Mouse (Mus musculus) hematopoietic stem cell, adult 5-6 weeks (primary cell): ENCODE data around the gene Rxfp4. TPM values are rescaled to one million over a fixed set of nuclear protein-coding genes. Genes with fewer than 3 reads are reported as not detected.
"Not testable (repeated sequence)": the region's sequence is repeated elsewhere in the genome, so short reads cannot be mapped to it uniquely, and the experiment has no call there.

Source experiments
- ATAC-seq, 2 experiments: fragments of 125-278 bp in 1 of 2; replicated peaks in 1 of 2; 2 replicates each; pipeline ENCODE4 v1.8.0; 2016 to 2017; ENCODE audit warnings: inconsistent platforms in 2 of 2, mild to moderate bottlenecking in 2 of 2, moderate number of reproducible peaks in 2 of 2, low read depth in 1 of 2, moderate TSS enrichment in 1 of 2; ENCODE audit not compliant: low FRiP score in 2 of 2, poor library complexity in 2 of 2, severe bottlenecking in 2 of 2, insufficient read depth in 1 of 2, low TSS enrichment in 1 of 2
- total RNA-seq: library from RNA; stranded (forward); fragments of 172-1452, 232-1000 nt; gene quantifications from 2 replicates; pipeline ENCODE4 v1.2.3, GENCODE M21; 2017

Gene Rxfp4
- total RNA-seq, 1 experiment from 2014 or later: not detected

GRCm38 (mm10) chr3:88621537-88622112, 31.3 kb downstream of the Rxfp4 start:
- no peak for ATAC-seq

- ATAC-seq: peak; percentile 63 to 73
Measured at GRCm38 (mm10) chr3:88620992-88621536, 31.9 kb downstream of the Rxfp4 start.

- no peak for ATAC-seq
Measured at GRCm38 (mm10) chr3:88620146-88620991, 32.6 kb downstream of the Rxfp4 start.

GRCm38 (mm10) chr3:88619113-88620097, 33.5 kb downstream of the Rxfp4 start:
- ATAC-seq: no peak

- peak; percentile 17 to 35; a peak in 2 of 4 replicates for ATAC-seq
Measured at GRCm38 (mm10) chr3:88618074-88618871, 34.7 kb downstream of the Rxfp4 start.

GRCm38 (mm10) chr3:88616951-88617500, 35.9 kb downstream of the Rxfp4 start:
- no peak for ATAC-seq

- no peak for ATAC-seq
Measured at GRCm38 (mm10) chr3:88615902-88616391, 37.0 kb downstream of the Rxfp4 start.

GRCm38 (mm10) chr3:88615117-88615516, 37.8 kb downstream of the Rxfp4 start:
- no peak for ATAC-seq

- no peak for ATAC-seq
Measured at GRCm38 (mm10) chr3:88614418-88614817, 38.5 kb downstream of the Rxfp4 start.

GRCm38 (mm10) chr3:88609066-88609465, 43.9 kb downstream of the Rxfp4 start:
- no peak for ATAC-seq

- ATAC-seq: no peak; a peak in 1 of 4 replicates
Measured at GRCm38 (mm10) chr3:88607758-88608138, 45.2 kb downstream of the Rxfp4 start.

GRCm38 (mm10) chr3:88607065-88607757, 45.7 kb downstream of the Rxfp4 start:
- ATAC-seq: peak; percentile 87 to 91

GRCm38 (mm10) chr3:88605666-88606065, 47.3 kb downstream of the Rxfp4 start, which contains the start of gene Arhgef2:
Arhgef2 (plus strand) TSS chr3:88605966.
- ATAC-seq: not testable (repeated sequence)

GRCm38 (mm10) chr3:88604863-88605262, 48.1 kb downstream of the Rxfp4 start:
- no peak for ATAC-seq

- ATAC-seq: peak; percentile 52
Measured at GRCm38 (mm10) chr3:88603714-88604161, 49.2 kb downstream of the Rxfp4 start.

- ATAC-seq: no peak
Measured at GRCm38 (mm10) chr3:88602466-88602865, 50.5 kb downstream of the Rxfp4 start.
